Mouse (Mus musculus): ENCODE measurements around the gene Rap1gap2.
A peak's percentile ranks its signal among the peaks of the same experiment; 100 is the strongest.

Rap1gap2 gene

GRCm38 (mm10) chr11:74457194-74457593, 153.5 kb downstream of the Rap1gap2 start:
- peak in 1 of 2 experiments; percentile 23 for DNase-seq

DNA sequence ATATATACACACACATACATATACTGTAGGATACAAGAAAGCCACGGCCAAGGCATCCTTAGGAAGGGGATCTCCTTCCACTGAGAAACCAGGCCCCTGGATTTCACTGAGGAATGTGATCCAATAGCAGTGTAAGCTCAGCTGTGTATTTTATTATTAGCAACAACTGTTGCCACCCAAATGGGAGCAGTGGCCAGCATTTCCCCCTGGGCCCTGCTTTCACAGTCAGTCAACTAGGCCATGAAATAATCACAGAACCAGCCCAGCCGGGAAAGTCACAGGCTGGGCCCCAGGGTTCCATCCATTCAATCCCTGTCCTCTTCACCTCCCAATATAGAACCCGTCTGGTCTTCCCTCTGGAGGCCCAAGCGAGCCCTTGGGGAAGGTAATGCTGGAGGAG, 162.2 kb downstream of the Rap1gap2 start:
- no peak for DNase-seq

DNA sequence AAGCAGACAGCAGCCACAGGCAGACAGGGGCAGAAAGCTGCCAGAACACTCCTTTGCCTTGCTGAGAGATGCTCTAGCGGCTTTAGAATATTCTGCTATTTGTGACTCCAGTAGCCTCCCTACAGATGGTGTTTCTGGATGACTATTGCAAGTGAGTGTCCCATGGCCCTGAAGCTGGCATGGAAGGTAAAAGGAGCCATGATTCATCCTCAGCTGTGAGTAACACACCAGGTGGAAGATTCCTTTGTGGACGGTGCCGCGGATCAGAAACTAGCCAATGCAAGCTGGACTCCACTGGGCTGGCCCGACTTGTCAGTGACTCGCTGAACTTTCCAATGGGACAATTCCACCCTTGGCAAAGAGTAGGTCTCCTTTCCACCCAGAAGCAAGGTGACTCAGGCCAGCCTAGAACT, 162.7 kb downstream of the Rap1gap2 start:
- peak; percentile 38 to 39 for DNase-seq

- DNase-seq, result no peak
Observed at GRCm38 (mm10) chr11:74445591-74445990, 165.1 kb downstream of the Rap1gap2 start.

- no peak for DNase-seq
Observed at GRCm38 (mm10) chr11:74443924-74444256, 166.8 kb downstream of the Rap1gap2 start.

DNA sequence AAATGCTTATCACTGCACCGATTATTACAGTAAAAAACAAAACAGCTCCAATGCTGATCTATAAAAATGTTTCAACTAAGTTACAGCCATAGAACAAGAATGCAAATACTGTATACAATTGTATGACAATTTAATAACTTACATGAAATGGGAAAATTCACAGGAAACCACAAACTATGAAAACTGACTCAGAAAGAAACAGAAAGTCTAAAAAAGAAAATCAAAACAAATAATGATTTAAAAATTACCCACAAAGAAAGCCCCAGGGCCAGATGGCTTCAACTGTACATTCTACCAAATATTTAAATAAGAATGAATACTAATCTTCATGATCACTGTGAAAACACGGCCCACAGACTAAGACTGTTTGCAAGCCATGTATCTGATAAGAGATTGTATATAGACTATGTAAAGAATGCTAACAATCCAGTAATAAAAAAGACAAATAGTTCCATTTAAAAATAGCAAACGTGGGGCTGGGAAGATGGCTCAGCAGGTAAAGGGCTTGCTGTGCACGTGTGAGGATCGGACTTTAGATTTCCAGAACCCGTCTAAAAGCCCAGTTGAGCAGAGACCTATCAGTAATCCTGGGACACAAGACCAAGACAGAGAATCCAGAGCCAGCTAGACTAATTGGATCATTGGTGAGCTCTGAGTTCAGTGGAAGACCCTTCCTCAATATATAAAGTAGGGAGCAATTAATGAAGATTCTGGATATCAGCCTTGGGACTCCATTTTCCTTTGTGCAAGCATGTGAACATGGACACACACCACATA, 167.4 kb downstream of the Rap1gap2 start:
- no peak for DNase-seq

DNA sequence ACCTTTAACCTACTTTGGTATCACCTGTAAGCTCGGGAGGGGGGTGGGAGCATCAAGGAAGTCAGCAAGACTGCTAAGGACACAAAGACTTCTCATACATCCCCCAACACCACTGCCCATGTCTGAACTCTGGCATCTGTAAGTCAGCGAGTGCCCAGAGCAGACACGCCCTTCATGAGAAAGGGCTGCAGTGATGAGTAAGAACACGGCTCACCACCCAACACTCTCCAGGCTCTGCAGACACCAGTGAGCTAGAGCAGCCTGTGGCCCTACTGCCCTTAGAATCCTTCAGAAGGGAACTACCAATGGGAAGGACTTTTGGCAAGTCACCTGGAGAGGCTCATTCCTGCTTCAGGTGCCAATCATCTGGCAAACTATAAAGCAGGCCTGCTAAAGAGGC, 168.3 kb downstream of the Rap1gap2 start:
- DNase-seq, result no peak

DNA sequence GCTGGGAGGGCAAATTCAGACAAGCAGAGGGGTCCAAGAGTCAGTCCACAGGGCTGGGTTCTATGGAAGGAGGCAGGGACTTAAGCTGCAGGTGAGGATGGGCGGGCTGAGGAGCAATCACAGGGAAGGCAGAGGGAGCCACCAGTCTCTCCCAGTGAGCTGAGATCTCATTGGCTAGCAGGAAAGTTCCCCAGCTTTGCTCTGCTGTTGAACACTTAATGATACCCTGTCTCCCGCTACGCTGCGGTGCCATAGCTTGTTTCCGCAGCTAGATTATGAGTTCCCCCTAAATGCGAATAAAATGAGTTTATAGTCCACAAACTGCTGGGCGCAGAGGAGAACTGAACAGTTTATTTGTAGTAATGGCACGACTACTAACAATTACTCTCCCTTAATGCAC, 170.6 kb downstream of the Rap1gap2 start:
- DNase-seq, result no peak

GRCm38 (mm10) chr11:74439202-74439601, 171.5 kb downstream of the Rap1gap2 start:
- DNase-seq, result no peak

DNA sequence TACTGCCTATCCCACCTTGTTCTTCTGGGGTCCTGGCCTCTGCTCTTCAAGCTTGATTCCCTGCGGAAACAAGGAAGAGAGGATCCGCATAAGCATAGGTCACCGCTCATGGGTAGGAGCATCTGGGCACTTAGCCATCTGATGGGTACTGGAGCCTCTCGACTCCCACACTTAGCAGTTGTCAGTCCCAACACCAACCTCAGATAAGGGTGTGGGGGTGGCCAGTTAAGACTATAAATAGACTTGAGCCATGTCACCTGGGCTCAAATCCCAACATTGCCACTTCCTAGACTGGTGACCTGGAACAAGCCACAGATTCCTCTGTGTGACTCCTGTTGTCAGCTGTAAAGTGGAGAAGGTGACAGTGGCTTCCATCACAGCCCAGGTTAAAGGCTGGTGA, 172.5 kb downstream of the Rap1gap2 start:
- DNase-seq, result no peak

- no peak for DNase-seq
Observed at GRCm38 (mm10) chr11:74435366-74435765, 175.3 kb downstream of the Rap1gap2 start.

GRCm38 (mm10) chr11:74433000-74433399, 177.7 kb downstream of the Rap1gap2 start:
- DNase-seq, result peak; percentile 70 to 80

GRCm38 (mm10) chr11:74429798-74430529, 180.8 kb downstream of the Rap1gap2 start:
- DNase-seq, result no peak

DNA sequence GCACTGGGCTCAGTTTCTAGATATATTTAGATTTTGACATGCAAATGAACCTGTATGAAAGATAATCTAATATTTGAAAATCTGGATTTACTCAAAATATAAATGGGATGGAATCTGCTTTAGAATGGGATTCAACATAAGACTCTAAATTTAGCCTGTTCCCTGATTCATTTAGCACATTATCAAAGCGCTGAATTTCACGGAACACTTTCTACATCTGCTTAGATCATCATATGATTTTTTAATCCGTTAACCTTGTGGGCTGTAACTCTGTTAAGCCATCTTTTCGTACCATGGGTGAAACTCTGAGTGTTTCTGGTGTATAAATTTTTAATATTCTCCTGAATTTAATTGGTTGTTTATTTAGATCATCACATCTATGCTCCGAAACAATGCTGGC, 184.4 kb downstream of the Rap1gap2 start:
- no peak for DNase-seq

- no peak for DNase-seq
Observed at GRCm38 (mm10) chr11:74422019-74422418, 188.7 kb downstream of the Rap1gap2 start.

DNA sequence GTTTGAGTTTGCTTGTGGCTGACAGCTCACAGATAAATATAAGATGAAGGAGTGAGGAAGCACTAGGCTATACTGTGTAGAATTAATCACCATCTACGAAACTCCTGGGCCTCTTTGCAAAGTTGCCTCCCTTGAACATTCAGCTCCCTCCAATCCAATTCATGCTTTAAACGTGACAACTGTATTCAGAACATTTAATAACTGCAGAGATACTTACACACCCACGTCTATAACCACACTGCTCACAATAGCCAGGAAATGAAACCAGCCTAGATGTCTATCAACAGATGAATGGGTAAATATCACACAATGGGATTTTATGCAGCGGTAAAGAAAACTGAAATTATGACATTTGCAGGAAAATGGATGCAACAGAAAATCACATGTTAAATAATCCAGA, 189.6 kb downstream of the Rap1gap2 start:
- DNase-seq, result no peak

GRCm38 (mm10) chr11:74419601-74420000, 191.1 kb downstream of the Rap1gap2 start:
- DNase-seq, result no peak

- DNase-seq, result peak; percentile 89 to 91
Observed at GRCm38 (mm10) chr11:74415736-74416135, 195.0 kb downstream of the Rap1gap2 start.

GRCm38 (mm10) chr11:74414112-74414511, 196.6 kb downstream of the Rap1gap2 start:
- peak in 1 of 2 experiments; percentile 13 for DNase-seq

DNA sequence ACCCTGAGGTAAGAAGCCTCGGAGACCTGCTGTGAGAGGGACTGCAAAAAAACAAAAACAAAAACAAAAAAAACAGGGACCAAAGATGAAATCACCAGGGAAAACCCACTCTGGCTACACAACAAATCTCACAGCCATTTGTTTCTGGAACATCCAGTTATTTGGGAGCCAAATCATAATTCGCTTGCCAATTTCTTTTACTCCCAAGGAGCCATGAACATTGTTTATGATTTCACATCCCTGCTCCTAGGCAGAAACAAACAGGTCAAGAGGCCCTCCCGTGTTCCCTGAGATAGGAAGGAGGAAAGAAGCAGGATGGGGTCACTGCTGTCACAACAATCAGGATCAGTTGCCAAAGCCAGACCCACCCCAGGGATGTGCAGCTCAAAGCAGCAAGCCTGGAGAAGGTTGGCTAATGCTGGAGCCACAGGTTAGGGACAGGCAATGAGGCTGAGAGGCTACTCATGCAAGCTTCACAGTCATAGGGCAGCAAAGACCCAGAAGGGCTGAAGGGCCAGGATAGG, 197.2 kb downstream of the Rap1gap2 start:
- peak; percentile 30 to 41 for DNase-seq

DNA sequence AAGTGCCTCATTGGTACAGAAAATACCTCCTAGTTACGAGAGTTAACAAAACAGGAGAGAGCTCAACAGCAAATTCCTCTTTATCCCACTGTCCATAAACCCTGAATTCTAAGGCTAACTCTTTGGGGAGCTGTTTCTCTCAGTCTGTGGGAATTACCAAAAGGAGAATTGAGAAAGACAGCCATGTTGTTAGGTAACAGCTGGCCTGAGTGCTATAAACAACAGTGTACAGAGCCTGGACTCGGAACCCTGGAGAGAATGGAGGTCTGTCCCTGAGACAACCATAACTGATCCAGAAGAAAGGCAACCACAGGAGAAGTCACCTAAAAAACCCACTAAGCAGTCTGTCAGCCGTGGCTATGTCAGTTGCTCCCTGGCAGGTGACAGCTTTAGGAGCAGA, 198.3 kb downstream of the Rap1gap2 start:
- DNase-seq, result no peak

GRCm38 (mm10) chr11:74411943-74412342, 198.8 kb downstream of the Rap1gap2 start:
- peak; percentile 65 to 70 for DNase-seq

DNA sequence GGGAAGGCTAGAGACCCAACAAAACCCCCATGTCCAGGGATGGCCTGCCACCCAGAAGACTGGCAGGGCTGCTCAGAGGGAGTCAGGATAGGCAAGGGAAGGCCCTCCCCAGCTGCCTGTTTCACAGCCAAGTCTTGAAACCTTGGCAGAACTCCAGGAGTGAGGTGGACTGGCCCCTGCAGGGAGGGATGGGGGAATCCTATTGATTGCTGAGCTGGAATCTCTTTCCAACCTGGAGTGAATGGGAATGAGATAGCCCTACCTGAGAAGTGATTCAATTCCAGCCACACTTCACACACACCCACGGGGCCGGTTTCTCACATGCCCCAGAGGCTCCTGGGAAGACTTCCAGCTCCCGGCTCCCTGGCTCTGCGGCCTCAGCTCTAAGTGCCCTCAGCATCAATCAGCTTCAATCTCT, 200.9 kb downstream of the Rap1gap2 start:
- peak; percentile 72 to 77 for DNase-seq

DNA sequence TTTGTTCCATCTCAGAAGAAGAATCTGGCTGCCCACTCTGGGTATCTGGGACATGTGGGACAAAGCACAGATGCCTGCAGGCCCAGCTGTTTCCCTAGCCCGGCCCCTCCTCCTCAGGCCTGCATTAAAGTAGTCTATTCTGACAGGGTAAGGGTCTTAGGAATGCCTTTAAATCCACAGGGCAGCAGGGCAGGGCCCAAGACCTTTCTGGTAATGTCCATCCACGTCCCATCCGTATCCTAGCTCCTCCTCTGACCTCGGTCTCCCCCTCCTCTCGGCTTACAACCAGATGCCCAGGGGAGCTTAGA, 201.3 kb downstream of the Rap1gap2 start:
- peak in 1 of 2 experiments; percentile 25 for DNase-seq
